Mouse (Mus musculus) spleen, postnatal 36 days (tissue): Measurements from ENCODE around the gene Gm21627.
"Not testable (repeated sequence)": the region's sequence is repeated elsewhere in the genome, so short reads cannot be mapped to it uniquely, and the experiment has no call there.

Experiments used
- DNase-seq, 2 experiments: peaks; one replicate each; pipeline ENCODE4 v3.0.0; 2022; ENCODE audit warnings: low spot score in 2 of 2, mixed read lengths in 1 of 2

Gm21627 gene

GRCm38 (mm10) chrY:63228127-63228526, at the start of gene Gm21627:
TSS of gene Gm21627 (plus strand) at chrY:63228427.
- not testable (repeated sequence) for DNase-seq
